Mouse (Mus musculus): Measurements from ENCODE around the gene Ncf4.

The Ncf4 gene

DNA sequence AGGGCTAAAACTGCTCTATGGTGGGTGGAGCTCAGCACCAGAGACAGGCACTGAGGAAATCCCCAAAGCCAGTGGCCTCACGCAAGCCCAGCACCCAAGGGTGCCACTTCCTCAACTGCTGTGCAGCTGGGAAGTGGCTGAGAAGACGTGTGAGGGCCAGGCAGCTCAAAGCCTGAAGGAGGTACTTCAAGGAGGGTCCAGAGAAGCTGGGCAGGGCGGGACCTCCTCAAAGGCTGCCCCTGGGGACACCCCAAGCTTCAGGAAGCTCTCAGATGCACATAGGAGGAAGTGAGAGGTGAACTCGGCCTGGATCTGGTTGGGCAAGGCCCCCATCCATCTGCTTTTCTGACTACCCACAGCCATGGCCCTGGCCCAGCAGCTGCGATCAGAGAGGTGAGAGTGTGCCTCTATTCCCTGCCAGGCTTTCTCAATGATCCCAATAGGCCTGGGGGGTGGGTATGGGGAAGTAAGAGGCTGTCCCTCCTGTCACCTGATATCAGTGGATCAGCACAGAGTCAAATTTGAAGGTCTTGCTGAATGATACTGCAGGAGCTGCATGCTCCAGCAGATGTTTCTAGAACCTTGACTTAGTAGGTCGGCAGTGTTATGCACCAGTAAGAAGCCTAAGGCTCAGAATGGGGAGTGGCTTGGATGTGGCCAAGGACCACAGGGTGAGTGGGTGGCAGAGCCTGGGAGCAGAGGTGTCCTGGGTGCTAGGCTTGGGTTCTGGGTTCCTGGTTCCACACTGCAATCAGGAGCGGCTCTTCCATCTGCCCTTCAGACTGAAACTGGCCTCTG is at the start of gene Ncf4:
Ncf4 (plus strand) TSS at position 107 of the 798 bp plus-strand sequence.
- peak; percentile 69 for DNase-seq (ENCODE audit: low read depth, low spot score)

GRCm38 (mm10) chr15:78195096-78195880 is 49.3 kb upstream of the Ncf4 start:
- peak; percentile 91 for DNase-seq (ENCODE audit: low read depth, low spot score)

GRCm38 (mm10) chr15:78204053-78204847 is 40.4 kb upstream of the Ncf4 start:
- peak; percentile 68 for DNase-seq (ENCODE audit: low read depth, low spot score)

GRCm38 (mm10) chr15:78205192-78205591 is 39.4 kb upstream of the Ncf4 start:
- peak; percentile 94 for DNase-seq (ENCODE audit: low read depth, low spot score)

GRCm38 (mm10) chr15:78206312-78206711 is 38.3 kb upstream of the Ncf4 start, which contains the start of gene Pvalb:
Gene Pvalb, minus strand, starts transcription at chr15:78206400.
- DNase-seq (ENCODE audit: low read depth, low spot score) = peak; percentile 94

- DNase-seq (ENCODE audit: low read depth, low spot score) = peak; percentile 53
Measured at GRCm38 (mm10) chr15:78210203-78210602, 34.4 kb upstream of the Ncf4 start.

- peak; percentile 84 for DNase-seq (ENCODE audit: low read depth, low spot score)
Measured at GRCm38 (mm10) chr15:78211367-78211766, 33.2 kb upstream of the Ncf4 start.

- peak; percentile 18 for DNase-seq (ENCODE audit: low read depth, low spot score)
Measured at GRCm38 (mm10) chr15:78215269-78215668, 29.3 kb upstream of the Ncf4 start.

DNA sequence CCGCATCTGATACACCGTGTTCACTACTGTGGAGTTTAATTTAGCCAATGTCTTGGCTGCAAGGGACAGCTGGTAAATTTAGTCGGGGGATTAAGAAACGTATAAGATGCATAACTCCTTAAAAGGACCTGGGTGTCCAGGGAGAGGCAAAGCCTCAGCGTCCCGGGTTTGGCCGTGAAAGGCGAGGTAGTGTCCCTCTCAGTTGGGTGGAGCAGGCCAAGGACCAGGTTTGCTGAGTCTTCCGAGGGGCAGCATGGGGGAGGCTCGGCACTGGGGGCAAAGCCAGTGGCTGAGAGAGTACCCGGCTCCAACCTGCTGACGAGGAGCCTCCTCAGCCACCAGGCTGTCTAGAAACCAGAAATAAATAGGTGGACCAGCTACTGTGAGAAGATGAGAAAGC is 16.8 kb upstream of the Ncf4 start:
- DNase-seq (ENCODE audit: low read depth, low spot score) = peak; percentile 86

DNA sequence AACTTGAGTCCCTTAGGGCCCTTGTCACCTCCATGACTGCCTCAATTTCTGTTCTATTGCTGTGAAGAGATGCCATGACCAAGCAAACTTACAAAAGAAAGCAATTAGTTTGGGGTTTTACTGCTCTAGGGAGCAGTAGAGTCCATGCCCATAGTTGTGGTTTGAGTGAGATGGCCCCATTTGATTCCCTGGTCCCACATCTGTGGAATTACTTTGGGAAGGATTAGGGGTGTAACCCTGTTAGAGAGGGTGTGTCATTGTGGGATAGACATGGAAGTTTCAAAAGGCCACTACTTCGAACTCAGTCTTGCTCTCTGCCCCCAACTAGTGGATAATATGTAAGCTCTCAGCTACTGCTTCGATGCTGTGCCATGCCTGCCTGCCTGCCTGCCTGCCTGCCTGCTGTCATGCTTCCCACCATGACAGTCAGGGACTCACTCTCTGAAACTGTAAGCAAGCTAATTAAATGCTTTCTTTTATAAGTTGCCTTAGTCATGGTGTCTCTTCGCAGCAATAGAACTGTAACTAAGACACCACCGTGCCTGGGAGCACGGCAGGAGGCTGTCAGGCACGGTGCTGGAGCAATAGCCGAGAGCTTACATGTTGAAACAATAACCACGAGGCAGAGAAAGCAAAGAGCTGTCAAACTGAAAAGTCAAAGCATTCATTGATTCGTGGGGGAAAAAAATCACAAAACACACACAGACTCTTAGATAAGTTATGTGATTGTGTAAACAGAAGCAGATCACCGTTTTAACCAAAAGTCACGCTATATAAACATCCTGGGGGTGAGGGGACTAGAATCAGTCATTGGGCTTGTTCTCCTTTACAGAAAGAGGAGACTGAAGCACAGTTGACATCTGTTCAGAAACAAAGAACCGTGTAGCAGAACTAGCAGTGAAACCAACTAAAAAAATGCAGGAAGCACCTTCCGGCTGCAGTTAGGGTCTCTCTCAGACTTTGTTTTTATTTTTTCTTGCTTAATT is 13.0 kb upstream of the Ncf4 start:
- DNase-seq (ENCODE audit: low read depth, low spot score) = no peak

DNA sequence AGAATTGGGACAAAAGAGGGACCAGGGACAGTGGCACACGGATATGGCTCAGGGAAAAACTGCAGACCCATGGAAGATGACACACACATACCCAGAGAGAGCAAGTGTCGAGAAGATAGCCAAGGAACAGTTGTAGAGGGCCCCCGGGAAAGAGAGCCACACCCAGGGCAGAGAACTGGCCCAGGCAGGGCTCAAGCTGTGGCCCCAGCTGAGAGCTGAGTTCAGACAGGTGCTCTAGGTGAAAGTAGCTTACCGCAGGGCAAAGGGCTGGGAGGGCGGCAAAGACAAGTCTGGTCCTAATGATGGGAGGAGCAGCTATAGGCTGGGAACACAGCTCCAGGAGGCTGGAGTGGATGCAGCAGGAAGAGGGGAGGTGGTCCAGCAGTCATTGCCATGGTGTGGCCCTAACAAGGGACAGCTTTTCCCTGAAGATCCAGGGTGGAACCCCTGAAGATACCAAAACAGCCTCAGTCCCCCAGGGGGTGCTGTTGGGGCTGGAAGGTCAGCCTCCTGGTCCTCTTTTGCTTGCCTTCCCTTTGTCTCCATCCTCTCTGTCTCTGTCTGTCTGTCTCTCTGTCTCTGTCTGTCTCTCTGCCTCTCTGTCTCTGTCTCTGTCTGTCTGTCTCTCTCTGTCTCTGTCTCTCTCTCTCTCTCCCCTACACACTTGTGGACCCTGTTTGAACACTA is 9.6 kb upstream of the Ncf4 start:
- no peak for DNase-seq (ENCODE audit: low read depth, low spot score)

- peak; percentile 89 for DNase-seq (ENCODE audit: low read depth, low spot score)
Measured at GRCm38 (mm10) chr15:78239453-78239852, 5.1 kb upstream of the Ncf4 start.

GRCm38 (mm10) chr15:78239956-78240617 is 4.5 kb upstream of the Ncf4 start:
- peak; percentile 91 for DNase-seq (ENCODE audit: low read depth, low spot score)

DNA sequence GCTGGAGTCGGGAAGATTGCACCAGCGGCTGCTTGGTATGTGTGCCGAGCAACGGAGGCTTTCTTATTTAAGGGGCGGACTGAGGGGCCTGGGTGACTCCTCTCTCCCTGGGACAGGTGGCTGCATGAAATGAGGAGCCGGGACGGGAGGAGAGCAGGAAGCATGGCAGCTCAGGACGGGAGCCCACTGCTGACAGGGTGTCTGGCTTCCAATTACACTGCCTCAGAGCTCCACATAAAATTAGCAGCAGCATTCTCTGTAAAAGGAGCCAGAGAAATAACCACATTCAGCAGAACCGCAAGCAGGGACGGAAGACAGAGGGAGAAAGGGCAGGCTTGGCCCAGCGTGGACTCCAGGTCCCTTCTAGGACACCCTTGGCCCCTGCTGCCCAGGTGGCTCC is 3.3 kb upstream of the Ncf4 start:
- peak; percentile 91 for DNase-seq (ENCODE audit: low read depth, low spot score)

- peak; percentile 85 for DNase-seq (ENCODE audit: low read depth, low spot score)
Measured at GRCm38 (mm10) chr15:78243061-78243460, 1.5 kb upstream of the Ncf4 start.

DNA sequence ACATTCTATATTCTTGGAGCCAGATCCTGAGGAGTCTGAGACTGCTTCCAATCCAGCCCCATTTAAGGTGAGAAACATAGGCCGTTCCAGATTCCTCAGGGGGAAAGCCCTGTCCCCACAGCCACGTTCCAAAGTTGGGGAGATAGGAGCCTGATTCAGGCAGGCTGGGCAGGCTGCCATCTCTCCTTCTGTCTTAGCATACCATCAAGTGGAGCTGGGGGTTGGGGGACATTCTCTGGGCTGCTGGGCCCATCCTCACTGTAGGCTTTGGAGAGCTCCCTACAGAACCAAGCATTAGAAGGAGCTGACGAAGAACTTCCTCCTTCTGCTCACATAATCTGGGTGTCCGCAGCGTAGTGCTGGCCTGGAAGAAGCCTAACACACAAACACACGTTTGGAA is 827 bp upstream of the Ncf4 start:
- no peak for DNase-seq (ENCODE audit: low read depth, low spot score)

- DNase-seq (ENCODE audit: low read depth, low spot score) = no peak
Measured at GRCm38 (mm10) chr15:78246143-78247116, 1.8 kb downstream of the Ncf4 start.

- DNase-seq (ENCODE audit: low read depth, low spot score) = no peak
Measured at GRCm38 (mm10) chr15:78247659-78248058, 3.1 kb downstream of the Ncf4 start.
